Mouse (Mus musculus) regulatory T cell (primary cell): ENCODE data around the gene Pih1d1.
"Not testable (repeated sequence)": the region's sequence is repeated elsewhere in the genome, so short reads cannot be mapped to it uniquely, and the experiment has no call there.

Experiments
- in situ Hi-C: fragments of 300-600 bp; cut with MboI, MseI; formaldehyde crosslinking; loops from one replicate; pipeline ENCODE4 v1.15.1; 2025; ENCODE audit warnings: high pct_unique_total_duplicates

Pih1d1 gene

DNA sequence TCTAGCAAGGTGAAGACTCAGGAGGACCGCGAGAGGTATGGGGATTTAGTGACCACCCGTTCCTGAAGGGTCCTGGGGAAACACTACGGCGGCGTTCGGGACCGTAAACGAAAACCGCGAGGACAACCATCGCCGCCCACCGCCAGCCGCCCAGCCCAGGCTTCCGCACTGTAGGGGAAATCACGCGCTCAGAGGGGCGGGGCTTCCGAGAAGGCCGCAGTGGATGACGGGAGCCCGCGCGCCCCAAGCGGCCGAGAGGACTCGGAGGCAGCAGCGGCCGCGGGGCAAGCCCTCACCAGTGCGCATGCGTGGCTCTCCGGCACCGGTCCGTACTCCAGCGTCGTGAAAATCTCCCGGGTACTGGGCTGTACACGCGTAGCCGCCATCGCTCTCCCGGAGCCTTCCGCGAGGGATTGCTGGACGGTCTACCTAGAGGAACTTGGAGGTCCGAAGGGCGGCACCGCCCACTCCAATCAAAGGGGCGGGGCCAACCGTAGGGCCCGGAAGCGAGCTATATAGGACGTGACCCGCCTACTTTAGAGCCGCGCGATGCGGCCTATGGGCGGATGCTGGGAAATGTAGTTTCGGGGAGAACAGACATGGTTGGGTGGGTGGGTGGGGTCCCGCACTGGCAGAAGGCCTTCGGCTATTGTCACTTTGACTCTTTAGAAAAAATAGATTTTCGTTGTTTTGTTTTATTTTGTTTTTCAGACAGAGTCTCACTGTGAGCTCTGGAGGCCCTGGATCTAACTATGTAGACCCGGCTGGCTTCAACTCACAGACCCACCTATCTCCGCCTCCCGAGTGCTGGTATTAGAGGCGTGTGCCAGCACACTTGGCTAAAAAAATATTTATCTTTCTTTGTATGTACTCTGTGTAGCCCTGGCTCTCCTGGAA lies at the start of gene Pih1d1, which contains the start of gene Aldh16a1:
Pih1d1 (plus strand) TSS at position 208 of the 897 bp plus-strand sequence.
Aldh16a1 (minus strand) TSS at position 489 of the 897 bp plus-strand sequence.
- in situ Hi-C loops: no loop called here

- in situ Hi-C loops: no loop called here
Measured at GRCm38 (mm10) chr7:45104941-45105340, 49.2 kb upstream of the Pih1d1 start.

DNA sequence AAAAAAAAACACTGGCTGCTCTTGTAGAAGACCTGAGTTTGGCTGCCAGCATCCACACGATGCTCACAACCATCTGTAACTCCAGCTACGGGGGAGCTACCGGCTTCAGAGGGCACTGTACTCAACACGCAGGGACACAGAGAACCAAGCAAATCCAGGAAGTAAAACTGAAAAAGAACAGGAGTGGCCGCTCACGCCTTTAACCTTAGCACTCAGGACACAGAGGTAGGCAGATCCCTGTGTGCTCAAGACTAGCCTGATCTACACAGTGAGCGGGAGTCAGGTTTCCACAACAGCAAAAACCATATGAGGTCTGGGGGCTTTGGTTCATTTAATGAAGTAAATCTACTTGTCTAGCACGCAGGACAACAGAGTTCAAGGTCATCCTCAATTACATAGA lies 48.6 kb upstream of the Pih1d1 start:
- in situ Hi-C loops: no loop called here

DNA sequence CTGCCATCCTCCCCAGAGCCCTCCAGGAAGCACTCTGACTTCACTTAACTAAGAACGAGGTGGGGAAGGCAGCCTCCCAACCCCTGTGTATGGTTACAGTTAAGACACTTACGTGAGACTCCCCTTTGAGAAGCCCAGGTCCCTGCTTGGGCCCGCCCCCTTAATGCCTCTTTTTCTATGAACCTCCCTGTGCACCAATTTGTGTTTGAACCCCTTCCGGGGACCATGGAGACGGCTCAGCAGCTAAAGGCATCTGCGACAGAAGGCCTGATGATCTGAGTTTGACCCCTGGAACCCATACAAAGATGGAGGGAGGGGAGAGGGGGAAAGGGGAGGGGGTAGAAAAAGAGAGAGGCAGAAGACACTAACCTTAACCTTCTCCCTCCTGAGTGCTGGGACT lies 47.7 kb upstream of the Pih1d1 start:
- in situ Hi-C loops: no loop called here

DNA sequence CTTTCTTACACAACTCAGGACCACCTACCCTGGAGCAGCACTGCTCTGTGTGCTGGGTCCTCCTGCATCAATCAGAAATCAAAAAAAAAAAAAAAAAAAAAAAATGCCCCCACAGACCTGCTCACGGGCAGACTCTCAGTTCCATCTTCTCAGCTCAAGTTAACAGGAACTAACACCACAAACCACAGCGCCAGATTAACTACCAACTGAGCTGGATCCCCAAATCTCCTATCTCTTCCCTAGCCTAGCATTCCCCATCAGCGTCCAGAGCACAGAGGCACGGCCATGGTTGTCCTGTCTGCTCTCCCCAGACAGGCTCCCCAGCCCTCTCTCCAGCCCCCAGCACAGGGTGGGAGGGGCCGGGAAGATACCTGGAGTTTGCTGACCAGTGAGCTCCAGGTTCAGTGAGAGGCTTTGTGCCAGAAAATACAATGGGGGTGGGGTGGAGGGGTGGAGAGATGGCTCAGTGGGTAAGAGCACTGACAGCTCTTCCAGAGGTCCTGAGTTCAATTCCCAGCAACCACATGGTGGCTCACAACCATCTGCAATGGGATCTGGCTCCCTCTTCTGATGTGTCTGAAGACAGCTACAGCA lies 47.0 kb upstream of the Pih1d1 start:
- in situ Hi-C loops: no loop called here

DNA sequence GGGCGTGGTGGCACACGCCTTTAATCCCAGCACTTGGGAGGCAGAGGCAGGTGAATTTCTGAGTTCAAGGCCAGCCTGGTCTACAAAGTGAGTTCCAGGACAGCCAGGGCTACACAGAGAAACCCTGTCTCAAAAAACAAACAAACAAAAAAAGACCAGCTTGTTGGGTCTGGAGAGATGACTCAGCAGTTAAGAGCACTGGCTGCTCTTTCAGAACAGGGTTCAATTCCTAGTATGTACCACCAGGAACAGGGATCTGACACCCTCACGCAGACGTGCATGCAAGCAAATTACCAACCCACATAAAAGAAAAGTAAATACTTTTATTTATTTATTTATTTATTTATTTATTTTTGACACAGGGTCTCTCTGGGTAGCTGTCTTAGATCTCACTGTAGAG lies 44.0 kb upstream of the Pih1d1 start:
- in situ Hi-C loops: not testable (repeated sequence)

- in situ Hi-C loops: no loop called here
Measured at GRCm38 (mm10) chr7:45111940-45112339, 42.2 kb upstream of the Pih1d1 start.

- in situ Hi-C loops: no loop called here
Measured at GRCm38 (mm10) chr7:45112529-45112928, 41.6 kb upstream of the Pih1d1 start.

DNA sequence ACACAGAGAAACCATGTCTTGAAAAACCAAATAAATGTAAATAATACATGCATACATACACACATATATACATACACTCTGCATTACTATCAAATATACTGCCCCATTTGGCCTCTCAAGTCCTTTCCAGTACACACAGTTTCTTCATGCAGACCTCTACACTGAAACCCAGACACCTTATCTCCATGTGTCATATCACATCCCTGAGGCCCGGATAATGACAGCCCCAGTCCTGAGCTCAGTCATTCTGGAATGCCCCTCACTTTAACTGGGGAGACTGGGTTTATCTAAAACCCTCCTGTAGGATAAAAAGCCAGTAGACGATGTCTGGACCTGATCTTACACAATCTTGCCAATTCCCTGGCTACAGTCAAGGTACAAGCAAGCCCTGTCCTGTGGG lies 40.6 kb upstream of the Pih1d1 start:
- in situ Hi-C loops: no loop called here

DNA sequence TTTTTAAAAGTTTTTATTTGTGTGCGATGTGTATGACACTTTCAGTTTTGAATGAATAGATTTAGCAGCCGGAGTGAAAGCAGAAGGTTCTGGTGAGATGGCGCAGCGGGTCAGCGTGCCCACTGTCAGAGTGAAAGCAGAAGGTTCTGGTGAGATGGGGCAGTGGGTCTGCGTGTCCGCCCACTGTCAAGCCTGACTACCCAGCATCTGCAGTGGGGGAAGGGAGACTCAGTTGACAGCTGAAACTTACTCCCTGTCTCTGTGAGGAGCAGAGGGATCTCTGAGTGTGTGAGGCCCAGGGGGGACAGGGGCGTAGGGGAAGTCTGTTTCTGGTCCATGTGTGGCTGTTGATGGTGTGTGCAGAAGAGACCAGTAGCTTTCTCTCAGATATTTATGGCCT lies 36.5 kb upstream of the Pih1d1 start:
- in situ Hi-C loops: no loop called here

DNA sequence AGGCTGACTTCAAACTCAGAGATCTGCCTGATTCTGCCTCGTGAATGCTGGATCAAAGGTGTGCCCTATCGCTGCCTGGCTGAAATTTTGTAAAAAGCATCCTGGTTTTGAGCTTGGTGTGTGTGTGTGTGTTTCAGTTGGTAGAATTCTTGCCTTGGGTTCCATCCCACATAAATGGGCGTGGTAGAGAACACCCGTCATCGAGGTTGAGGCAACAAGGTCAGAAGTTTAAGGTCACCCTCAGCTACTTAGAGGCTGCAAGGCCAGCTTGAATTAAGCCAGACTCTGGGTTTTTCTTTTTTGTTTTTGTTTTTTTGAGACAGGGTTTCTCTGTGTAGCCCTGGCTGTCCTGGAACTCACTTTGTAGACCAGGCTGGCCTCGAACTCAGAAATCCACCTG lies 35.8 kb upstream of the Pih1d1 start:
- in situ Hi-C loops: no loop called here

DNA sequence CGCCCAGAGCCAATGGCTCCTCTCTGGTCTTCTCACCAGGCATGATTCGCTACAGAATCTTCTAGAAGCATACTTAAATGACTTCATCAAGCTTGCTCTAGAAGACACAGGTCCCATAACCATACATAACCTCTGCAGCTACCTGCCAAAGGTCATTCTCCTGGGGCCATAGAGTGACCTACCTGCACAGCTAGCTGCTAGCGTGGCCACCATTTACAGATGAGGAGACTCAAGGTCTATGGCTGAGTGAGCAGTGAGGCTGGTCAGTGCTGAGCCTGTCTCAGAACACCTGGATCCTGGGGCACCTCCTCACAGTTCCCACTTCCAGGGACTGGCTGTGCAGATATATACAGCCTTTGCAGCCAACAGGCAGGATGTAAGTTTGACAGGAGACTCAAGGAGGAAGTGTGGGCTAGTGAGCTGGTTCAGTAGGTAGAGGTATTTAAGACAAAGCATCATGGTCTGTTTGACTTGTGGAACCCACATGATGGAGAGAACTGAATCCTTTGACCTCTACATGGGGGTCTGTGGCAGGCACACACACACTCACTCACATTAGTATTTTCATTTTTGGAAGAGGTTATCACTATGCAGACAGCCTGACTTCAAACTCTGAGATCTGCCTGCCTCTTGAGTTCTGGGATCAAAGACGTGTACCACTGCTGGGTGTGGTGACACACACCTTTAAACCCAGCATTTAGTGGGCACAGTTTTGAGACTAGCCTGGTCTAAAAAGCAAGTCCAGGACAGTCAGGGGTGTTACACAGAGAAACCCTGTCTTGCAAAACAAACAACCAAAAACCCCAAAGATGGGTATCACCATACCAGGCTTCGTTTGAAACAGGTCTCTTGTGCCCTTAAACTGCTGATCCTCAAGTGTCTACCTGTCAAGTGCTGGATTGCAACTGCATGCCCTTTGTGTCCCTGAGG lies 34.1 kb upstream of the Pih1d1 start:
- in situ Hi-C loops: loop anchor here (10.0 kb wide), 1 partner anchor 265 kb away; the partner anchor contains the start of gene Pnkp

DNA sequence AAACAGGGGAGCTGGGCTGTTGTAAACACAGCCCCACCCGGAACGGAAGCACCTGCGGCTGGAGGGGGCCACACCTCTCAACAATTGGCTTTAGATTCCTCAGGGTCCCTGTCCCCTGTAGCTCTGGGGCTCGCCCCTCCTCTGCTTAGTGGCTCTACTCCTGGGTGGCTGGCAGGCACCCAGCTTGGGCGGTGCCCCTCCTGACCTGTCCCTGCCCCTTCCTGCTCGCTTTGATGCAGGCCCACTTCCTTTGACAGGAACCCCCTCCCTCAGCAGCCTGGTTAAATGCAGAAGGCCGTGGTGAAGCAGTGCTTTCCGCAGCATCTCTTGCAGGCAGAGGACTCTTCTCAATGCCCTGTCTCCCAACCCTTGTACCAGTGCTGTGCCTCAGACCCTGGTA lies 32.7 kb upstream of the Pih1d1 start:
- in situ Hi-C loops: loop anchor here (10.0 kb wide), 1 partner anchor 267 kb away; the partner anchor contains the start of gene Pnkp

- in situ Hi-C loops: loop anchor here (10.0 kb wide), 1 partner anchor 267 kb away; the partner anchor contains the start of gene Pnkp
Measured at GRCm38 (mm10) chr7:45121966-45122365, 32.1 kb upstream of the Pih1d1 start.

DNA sequence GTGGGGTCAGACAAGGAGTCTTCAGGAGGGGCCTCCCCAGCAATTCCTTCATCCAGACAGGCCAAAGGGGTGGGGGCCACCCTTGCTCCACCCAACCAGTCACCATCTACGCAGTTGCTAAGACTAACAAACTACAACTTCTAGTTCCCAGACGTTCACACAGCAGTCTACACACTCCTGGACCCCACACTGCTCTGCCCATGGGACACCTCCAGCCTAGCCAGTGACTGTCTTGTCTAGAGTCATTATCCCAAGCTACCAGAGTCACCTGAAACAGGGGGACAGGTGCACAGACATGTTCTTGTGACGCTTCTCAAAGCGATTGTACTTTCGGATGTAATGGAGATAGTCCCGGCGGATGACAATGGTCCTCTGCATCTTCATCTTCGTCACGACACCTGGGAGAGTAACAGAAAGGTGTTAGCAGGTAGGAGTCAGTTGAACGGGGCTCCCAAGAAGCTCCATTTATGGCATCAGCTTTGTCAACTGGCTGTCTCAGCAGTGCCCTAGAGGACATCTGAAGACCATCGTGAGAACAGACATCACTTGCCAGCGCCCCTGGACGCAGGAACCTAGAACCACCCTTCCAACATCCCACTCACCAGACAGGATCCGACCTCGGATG lies 31.4 kb upstream of the Pih1d1 start:
- in situ Hi-C loops: loop anchor here (10.0 kb wide), 1 partner anchor 268 kb away; the partner anchor contains the start of gene Pnkp

- in situ Hi-C loops: loop anchor here (10.0 kb wide), 1 partner anchor 268 kb away; the partner anchor contains the start of gene Pnkp
Measured at GRCm38 (mm10) chr7:45123186-45123570, 30.9 kb upstream of the Pih1d1 start.

- in situ Hi-C loops: loop anchor here (5.0 to 10.0 kb wide), 2 partner anchors 42 to 270 kb away; partner anchors contain the start of gene Pnkp
Measured at GRCm38 (mm10) chr7:45124224-45125143, 29.6 kb upstream of the Pih1d1 start, which contains the start of gene Rps11. TSS of gene Rps11 (minus strand) at chr7:45124439.

GRCm38 (mm10) chr7:45125144-45125600 lies 28.9 kb upstream of the Pih1d1 start:
- in situ Hi-C loops: loop anchor here (5.0 to 10.0 kb wide), 2 partner anchors 43 to 270 kb away; partner anchors contain the start of gene Pnkp

- in situ Hi-C loops: loop anchor here (5.0 to 10.0 kb wide), 2 partner anchors 43 to 271 kb away; partner anchors contain the start of gene Pnkp
Measured at GRCm38 (mm10) chr7:45125649-45126048, 28.5 kb upstream of the Pih1d1 start.
